Mouse (Mus musculus) heart, adult 2 months (tissue): ENCODE measurements around the gene Afg3l1. TPM values are rescaled to one million over a fixed set of nuclear protein-coding genes. Genes with fewer than 3 reads are reported as not detected.
"Not testable (repeated sequence)": the region's sequence is repeated elsewhere in the genome, so short reads cannot be mapped to it uniquely, and the experiment has no call there.

Source experiments
- DNase-seq, 2 experiments: peaks; one replicate each; pipeline ENCODE4 v3.0.0; 2021
- H3K27ac ChIP-seq: fragments of 200-600 bp; 2 replicates; pipeline ENCODE4 v1.8.1; 2022
- H3K27me3 ChIP-seq: fragments of 200-500 bp; 2 replicates; pipeline ENCODE4 v1.6.1; 2012; ENCODE audit warnings: mild to moderate bottlenecking, low read length, inconsistent platforms, mixed read lengths; ENCODE audit not compliant: control insufficient read depth, insufficient read depth
- H3K36me3 ChIP-seq: fragments of 200-500 bp; 2 replicates; pipeline ENCODE4 v1.6.1; 2012; ENCODE audit warnings: low read length, inconsistent platforms; ENCODE audit not compliant: control insufficient read depth, insufficient read depth
- H3K4me1 ChIP-seq: fragments of 200-500 bp; 2 replicates; pipeline ENCODE4 v1.6.1; 2011; ENCODE audit warnings: low read length; ENCODE audit not compliant: control insufficient read depth, insufficient read depth
- H3K4me3 ChIP-seq: fragments of 200-600 bp; 2 replicates; pipeline ENCODE4 v1.8.1; 2022
- H3K79me2 ChIP-seq: fragments of 200-500 bp; replicated peaks from 2 replicates; pipeline ENCODE4 v1.6.1; 2012; ENCODE audit warnings: mild to moderate bottlenecking, inconsistent platforms, low read length, moderate library complexity, mixed read lengths; ENCODE audit not compliant: control insufficient read depth, insufficient read depth
- H3K9ac ChIP-seq: fragments of 200-500 bp; 2 replicates; pipeline ENCODE4 v1.6.1; 2012; ENCODE audit warnings: low read depth, mild to moderate bottlenecking, control low read depth, inconsistent platforms, low read length, mixed read lengths
- CTCF ChIP-seq: fragments of 200-600 bp; IDR thresholded peaks from 2 replicates; pipeline ENCODE4 v1.8.1; 2022; ENCODE audit warnings: antibody characterized with exemption, mild to moderate bottlenecking, moderate library complexity
- EP300 ChIP-seq: fragments of 200-500 bp; IDR thresholded peaks from 2 replicates; pipeline ENCODE4 v1.6.1; 2011; ENCODE audit warnings: low read depth, low read length, control low read depth; ENCODE audit not compliant: insufficient read depth
- POLR2A ChIP-seq: fragments of 200-500 bp; IDR thresholded peaks from 2 replicates; pipeline ENCODE4 v1.6.1; 2011; ENCODE audit warnings: mild to moderate bottlenecking, low read depth, low read length, control low read depth; ENCODE audit not compliant: insufficient read depth
- WGBS: fragments of 180-500 bp; shearing (Covaris S2); methylation state at CpG from one replicate; pipeline ENCODE4 v1.1.7; 2018; 5-methylcytosine and 5-hydroxymethylcytosine counted together
- intact Hi-C: fragments of 180-260 bp; cut with DNase I; formaldehyde crosslinking; loops from one replicate; pipeline ENCODE4 v1.15.1; 2025
- polyA plus RNA-seq: library from polyadenylated mRNA; depleted of rRNA; stranded (reverse); fragments of >200 nt; gene quantifications from 2 replicates; pipeline ENCODE4 v1.2.3, GENCODE M21; 2012; rRNA removed
- total RNA-seq, 2 experiments: library from RNA; stranded (reverse); gene quantifications; 2 replicates each; pipeline ENCODE4 v1.2.3; 2021

The Afg3l1 gene
- total and polyA plus RNA-seq, 3 experiments = 22.6 to 65.1 (median 60.1) TPM

- intact Hi-C loops = no loop called here
- TF ChIP-seq CTCF (no peak), POLR2A (no peak), EP300 (no peak)
Measured at GRCm38 (mm10) chr8:123536242-123536989, 58.7 kb downstream of the Afg3l1 start.

DNA sequence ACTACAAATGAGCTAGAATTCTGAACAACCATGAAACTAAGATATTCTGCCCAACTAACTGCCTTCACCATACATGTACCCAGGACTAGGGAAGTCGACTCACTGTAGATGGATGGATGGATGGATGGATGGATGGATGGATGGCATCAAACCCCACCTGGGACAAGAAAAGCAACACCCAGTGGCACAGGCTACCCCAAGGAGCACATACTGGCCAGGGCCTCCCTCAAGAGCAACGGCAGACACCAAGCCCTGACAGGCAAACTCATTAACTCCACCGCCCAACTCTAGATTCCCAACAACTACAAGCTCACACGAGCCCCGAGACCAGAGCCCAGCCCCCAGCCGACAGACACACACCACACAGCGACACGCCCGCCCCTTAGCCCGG lies 59.3 kb downstream of the Afg3l1 start:
- Histone ChIP-seq H3K9ac (no peak overlapping the region), H3K36me3 (no peaks in the 10 kb centered on the region), H3K4me3 (no peak overlapping the region), H3K4me1 (no peaks in the 10 kb centered on the region), H3K79me2 (no peaks in the 10 kb centered on the region), H3K27ac (no peak overlapping the region), H3K27me3 (no peaks in the 10 kb centered on the region)
- WGBS = 64% methylated on average over 10 of the region's 10 CpGs
- no peak for TF ChIP-seq POLR2A
- TF ChIP-seq CTCF = no peak
- TF ChIP-seq EP300 = no peak
- no peak for DNase-seq
- intact Hi-C loops = no loop called here

More at GRCm38 (mm10) chr8:123536242-123536989, 58.7 kb downstream of the Afg3l1 start:
- no peaks in the 10 kb centered on the region for H3K79me2 ChIP-seq
- no peaks in the 10 kb centered on the region for H3K27me3 ChIP-seq
- WGBS = 94% methylated on average over 9 of the region's 9 CpGs
- no peak overlapping the region for H3K9ac ChIP-seq
- H3K27ac ChIP-seq = no peak overlapping the region
- DNase-seq = no peak
- H3K4me3 ChIP-seq = no peak overlapping the region
- no peaks in the 10 kb centered on the region for H3K36me3 ChIP-seq
- no peaks in the 10 kb centered on the region for H3K4me1 ChIP-seq

DNA sequence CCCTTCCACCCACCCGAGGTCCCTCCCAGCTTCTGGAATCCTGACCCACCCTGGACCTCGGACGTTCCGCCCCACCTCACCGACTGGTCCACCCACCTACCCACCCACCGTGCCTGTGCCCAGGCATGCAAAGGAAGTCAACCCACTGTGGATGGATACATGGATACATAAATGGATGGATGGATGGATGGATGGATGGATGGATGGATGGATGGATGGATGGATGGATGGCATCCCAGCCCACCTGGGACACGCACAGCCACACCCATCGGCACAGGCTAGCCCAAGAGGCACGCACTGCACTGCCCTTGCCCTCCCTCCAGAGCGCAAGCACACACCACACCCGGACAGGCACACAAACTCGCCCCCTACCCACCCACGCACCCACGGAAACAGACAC lies 59.9 kb downstream of the Afg3l1 start:
- H3K4me3 ChIP-seq, H3K4me1 ChIP-seq, H3K27me3 ChIP-seq, H3K79me2 ChIP-seq, H3K9ac ChIP-seq, H3K36me3 ChIP-seq, intact Hi-C loops, H3K27ac ChIP-seq: not testable (repeated sequence)
- DNase-seq = peak; percentile 37 to 49
- WGBS = 79% methylated on average over 7 of the region's 14 CpGs

Other genes starting within 250 kb of the Afg3l1 start
- 1 to 10 TPM; 6.0 to 7.5 TPM for gene Spata2l, start 241.7 kb upstream of the Afg3l1 start, total RNA-seq
- 6.7 and 7.0 TPM in 2 replicates for gene Spata2l, start 241.7 kb upstream of the Afg3l1 start, polyA plus RNA-seq
- gene Zfp276, start 223.7 kb upstream of the Afg3l1 start, total RNA-seq = 10 to 100 TPM in 1 of 2 experiments, 1 to 10 TPM in 1; 9.3 to 11.2 TPM
- gene Zfp276, start 223.7 kb upstream of the Afg3l1 start, polyA plus RNA-seq = 16.1 and 20.5 TPM in 2 replicates
- 10 to 100 TPM; 22.6 to 34.3 TPM for gene Vps9d1, start 223.6 kb upstream of the Afg3l1 start, total RNA-seq
- gene Vps9d1, start 223.6 kb upstream of the Afg3l1 start, polyA plus RNA-seq = 44.0 and 52.1 TPM in 2 replicates
- 1 to 10 TPM; 5.3 to 6.2 TPM for gene Fanca, start 159.3 kb upstream of the Afg3l1 start, total RNA-seq
- gene Fanca, start 159.3 kb upstream of the Afg3l1 start, polyA plus RNA-seq = 3.9 and 4.6 TPM in 2 replicates
- under 1 TPM; 0.11 to 0.26 TPM for gene Spire2, start 145.2 kb upstream of the Afg3l1 start, total RNA-seq
- gene Spire2, start 145.2 kb upstream of the Afg3l1 start, polyA plus RNA-seq = 0.29 and 0.53 TPM in 2 replicates
- 100 to 1,000 TPM; 125 to 134 TPM for gene Tcf25, start 104.2 kb upstream of the Afg3l1 start, total RNA-seq
- 137 and 147 TPM in 2 replicates for gene Tcf25, start 104.2 kb upstream of the Afg3l1 start, polyA plus RNA-seq
- not detected for gene Mc1r, start 70.8 kb upstream of the Afg3l1 start, total RNA-seq
- not detected in 2 replicates for gene Mc1r, start 70.8 kb upstream of the Afg3l1 start, polyA plus RNA-seq
- gene Tubb3, start 66.5 kb upstream of the Afg3l1 start, total RNA-seq = under 1 TPM in 1 of 2 experiments, not detected in 1; 0.59 TPM
- gene Tubb3, start 66.5 kb upstream of the Afg3l1 start, polyA plus RNA-seq = 4.6 and 6.2 TPM in 2 replicates
- 10 to 100 TPM; 56.4 to 63.4 TPM for gene Def8, start 54.4 kb upstream of the Afg3l1 start, total RNA-seq
- 48.1 and 54.7 TPM in 2 replicates for gene Def8, start 54.4 kb upstream of the Afg3l1 start, polyA plus RNA-seq
- not detected for gene Dbndd1, start 37.6 kb downstream of the Afg3l1 start, total RNA-seq
- 0.27 TPM in 1 of 2 replicates, not detected in the other for gene Dbndd1, start 37.6 kb downstream of the Afg3l1 start, polyA plus RNA-seq
- 1 to 10 TPM; 3.6 to 4.6 TPM for gene Gas8, start 40.9 kb downstream of the Afg3l1 start, total RNA-seq
- 3.1 and 4.0 TPM in 2 replicates for gene Gas8, start 40.9 kb downstream of the Afg3l1 start, polyA plus RNA-seq
- 1 to 10 TPM; 5.5 to 5.8 TPM for gene Rhou, start 176.0 kb downstream of the Afg3l1 start, total RNA-seq
- gene Rhou, start 176.0 kb downstream of the Afg3l1 start, polyA plus RNA-seq = 4.1 and 5.1 TPM in 2 replicates